Mouse (Mus musculus) ES-Bruce4 (cell line): Measurements from ENCODE around the gene Nsun3.

Source experiments
- CTCF ChIP-seq: IDR thresholded peaks from one replicate; pipeline ENCODE4 v1.8.1; 2011; ENCODE audit warnings: low read depth, low read length
- POLR2A ChIP-seq: IDR thresholded peaks from one replicate; pipeline ENCODE4 v1.8.1; 2011; ENCODE audit warnings: low read length; ENCODE audit not compliant: insufficient read depth

DNA sequence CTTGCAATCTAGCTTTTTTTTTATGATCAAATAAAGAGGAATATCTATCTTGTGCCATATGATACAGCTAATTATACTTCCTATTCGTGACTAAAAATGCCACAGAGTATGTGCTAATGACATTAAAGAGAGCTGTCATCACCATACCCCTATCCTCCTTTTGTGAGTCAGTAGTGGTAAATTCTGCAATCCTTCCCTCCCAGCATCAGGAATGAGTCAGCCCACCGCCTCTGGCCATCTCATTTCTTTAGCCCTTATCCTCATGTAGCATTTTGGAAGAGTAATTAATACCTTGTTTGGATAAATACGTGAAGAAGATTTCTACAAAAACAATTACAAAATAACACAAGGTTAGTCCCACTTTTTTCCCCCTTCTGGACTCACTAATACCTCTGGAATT is 56.8 kb downstream of the Nsun3 start:
- TF ChIP-seq POLR2A (no peak), CTCF (no peak)
